Mouse (Mus musculus): ENCODE measurements around the gene Cacna1c. TPM values are rescaled to one million over a fixed set of nuclear protein-coding genes. Genes with fewer than 3 reads are reported as not detected.

Gene Cacna1c
- polyA plus RNA-seq, 1 experiment from 2014 or later, result 4.8 TPM

DNA sequence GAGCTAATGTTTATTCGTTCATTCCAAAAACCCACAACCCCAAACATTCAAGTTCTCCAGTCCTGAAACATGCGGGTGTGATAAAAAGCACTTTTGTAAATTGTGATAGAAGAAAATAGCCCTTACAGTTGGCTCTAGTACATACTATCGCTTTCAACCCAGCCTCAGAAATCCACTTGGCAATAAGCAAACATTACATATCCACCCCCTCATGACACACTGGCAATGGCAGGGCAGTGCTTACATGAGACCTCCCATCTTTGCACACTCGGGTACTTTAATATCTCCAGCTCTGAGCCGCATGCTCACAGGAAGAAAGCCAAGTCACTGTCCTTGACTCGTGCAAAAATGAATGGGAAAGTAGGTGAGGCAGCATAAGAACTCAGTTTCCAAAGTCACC, 232.4 kb downstream of the Cacna1c start:
- ATAC-seq (peak; percentile 87), DNase-seq (ENCODE audit: low spot score) (peak; percentile 73)
- Histone ChIP-seq H3K4me2 (replicated peaks; ENCODE audit: low read depth, low read length) (peak overlapping the region; percentile 25; the same call in 1 of the 2 replicates), H3K9me3 (ENCODE audit: low read length) (no peaks in the 10 kb centered on the region), H3K4me3 (ENCODE audit: low read depth, low read length) (no peak overlapping the region), H3K4me1 (ENCODE audit: insufficient read depth, low read depth, low read length) (peaks cover 11% of the 10 kb centered on the region; the same call in 1 of the 2 replicates), H3K36me3 (ENCODE audit: insufficient read depth, low read length) (no peaks in the 10 kb centered on the region), H3K27ac (ENCODE audit: low read length) (peak overlapping the region; percentile 81), H3K27me3 (replicated peaks; ENCODE audit: insufficient read depth, low read length) (no peaks in the 10 kb centered on the region), H3K9ac (replicated peaks; ENCODE audit: low read depth) (no peak overlapping the region)
- no peak for TF ChIP-seq CTCF (IDR thresholded peaks at IDR 0.05)
- no peak; the same call in 1 of the 2 replicates for TF ChIP-seq EP300 (IDR thresholded peaks at IDR 0.05)
- 32% methylated on average over 6 of the region's 6 CpGs for WGBS

- Histone ChIP-seq H3K4me1 (ENCODE audit: insufficient read depth, low read depth, low read length) (peaks cover 11% of the 10 kb centered on the region; the same call in 1 of the 2 replicates), H3K4me2 (replicated peaks; ENCODE audit: low read depth, low read length) (peak overlapping the region; percentile 25; the same call in 1 of the 2 replicates), H3K27me3 (replicated peaks; ENCODE audit: insufficient read depth, low read length) (no peaks in the 10 kb centered on the region), H3K36me3 (ENCODE audit: insufficient read depth, low read length) (no peaks in the 10 kb centered on the region), H3K27ac (ENCODE audit: low read length) (peak overlapping the region; percentile 81), H3K9me3 (ENCODE audit: low read length) (no peaks in the 10 kb centered on the region), H3K9ac (replicated peaks; ENCODE audit: low read depth) (no peak overlapping the region), H3K4me3 (ENCODE audit: low read depth, low read length) (no peak overlapping the region)
- DNase-seq (ENCODE audit: low spot score), result peak; percentile 88
- 25% methylated on average over 5 of the region's 5 CpGs for WGBS
- peak; percentile 72; the same call in 1 of the 2 replicates for TF ChIP-seq EP300 (IDR thresholded peaks at IDR 0.05)
- TF ChIP-seq CTCF (IDR thresholded peaks at IDR 0.05), result no peak
- peak; percentile 74 for ATAC-seq
Measured at GRCm38 (mm10) chr6:118963283-118963682, 232.9 kb downstream of the Cacna1c start.

DNA sequence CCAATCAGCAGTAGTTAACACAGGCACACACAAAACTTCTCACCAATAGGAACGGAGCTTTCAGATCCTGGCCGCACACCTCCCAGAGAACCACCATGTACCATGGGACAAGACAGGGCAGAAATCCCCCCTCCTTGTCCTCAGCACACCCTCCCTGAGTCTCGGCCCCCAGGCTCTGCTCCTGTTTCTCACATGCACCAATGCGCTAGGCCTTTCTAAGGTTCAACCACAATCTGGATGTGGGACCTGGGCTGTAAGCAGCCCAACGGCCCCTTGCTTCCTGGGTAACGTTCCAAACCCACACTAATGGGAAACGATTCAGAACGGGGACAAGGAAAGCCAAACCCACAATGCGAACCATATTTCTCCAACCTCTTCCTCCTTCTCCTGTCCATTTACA, 237.7 kb downstream of the Cacna1c start:
- H3K9me3 ChIP-seq (ENCODE audit: low read length), result no peaks in the 10 kb centered on the region
- no peaks in the 10 kb centered on the region for H3K27me3 ChIP-seq (replicated peaks; ENCODE audit: insufficient read depth, low read length)
- H3K4me2 ChIP-seq (replicated peaks; ENCODE audit: low read depth, low read length), result no peak overlapping the region
- no peak for TF ChIP-seq EP300 (IDR thresholded peaks at IDR 0.05)
- no peak overlapping the region for H3K27ac ChIP-seq (ENCODE audit: low read length)
- H3K9ac ChIP-seq (replicated peaks; ENCODE audit: low read depth), result no peak overlapping the region
- ATAC-seq, result no peak
- DNase-seq (ENCODE audit: low spot score), result no peak
- no peak overlapping the region for H3K4me3 ChIP-seq (ENCODE audit: low read depth, low read length)
- H3K4me1 ChIP-seq (ENCODE audit: insufficient read depth, low read depth, low read length), result peaks cover 16% of the 10 kb centered on the region; the same call in 1 of the 2 replicates
- WGBS, result 93% methylated on average over 9 of the region's 9 CpGs
- H3K36me3 ChIP-seq (ENCODE audit: insufficient read depth, low read length), result no peaks in the 10 kb centered on the region

DNA sequence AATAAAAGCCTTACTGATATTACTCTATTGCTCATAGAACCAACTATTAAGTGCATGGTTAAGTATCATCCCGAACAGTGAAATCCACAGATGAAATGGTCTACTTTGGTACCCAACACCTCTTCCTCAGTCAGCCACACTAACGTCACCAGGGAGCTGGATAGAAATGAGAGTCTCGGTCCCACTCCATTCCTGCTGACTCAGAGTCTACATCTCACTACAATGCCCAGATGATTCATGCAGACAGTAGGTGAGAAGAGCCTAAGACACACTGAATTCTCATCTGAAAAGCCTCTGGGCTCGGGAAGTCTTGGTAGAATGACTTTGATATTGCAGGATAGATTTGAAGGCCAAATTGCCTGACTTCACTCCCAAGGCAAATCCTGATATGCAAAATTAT, 240.0 kb downstream of the Cacna1c start:
- 76% methylated on average over 4 of the region's 4 CpGs for WGBS

DNA sequence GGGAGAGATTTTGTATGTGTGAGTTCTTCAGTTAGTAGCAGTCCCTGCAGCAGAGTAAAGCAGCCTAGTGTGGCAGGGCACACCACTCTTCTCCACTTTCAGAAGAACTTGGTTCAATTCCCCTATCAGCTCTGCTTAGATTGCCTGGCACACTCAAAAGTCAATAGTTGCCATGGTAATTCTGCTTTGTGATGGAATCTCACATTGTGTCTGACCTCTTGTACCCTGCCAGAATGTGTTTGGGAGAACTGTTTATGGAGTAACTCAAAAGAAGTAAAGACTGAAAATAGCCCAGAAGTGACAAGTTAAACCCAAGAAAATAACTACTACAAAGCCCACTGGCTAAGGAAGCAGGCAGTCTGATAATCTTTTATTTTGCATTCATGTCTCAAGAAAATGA, 240.4 kb downstream of the Cacna1c start:
- TF ChIP-seq EP300 (IDR thresholded peaks at IDR 0.05), result no peak
- TF ChIP-seq CTCF (IDR thresholded peaks at IDR 0.05), result no peak
- Histone ChIP-seq H3K4me2 (replicated peaks; ENCODE audit: low read depth, low read length) (no peak overlapping the region), H3K27me3 (replicated peaks; ENCODE audit: insufficient read depth, low read length) (no peaks in the 10 kb centered on the region), H3K27ac (ENCODE audit: low read length) (peak overlapping the region; percentile 48; the same call in 1 of the 2 replicates), H3K36me3 (ENCODE audit: insufficient read depth, low read length) (no peaks in the 10 kb centered on the region), H3K9me3 (ENCODE audit: low read length) (no peaks in the 10 kb centered on the region), H3K4me1 (ENCODE audit: insufficient read depth, low read depth, low read length) (peaks cover 7% of the 10 kb centered on the region; the same call in 1 of the 2 replicates), H3K4me3 (ENCODE audit: low read depth, low read length) (no peak overlapping the region), H3K9ac (replicated peaks; ENCODE audit: low read depth) (no peak overlapping the region)
- ATAC-seq (peak; percentile 51), DNase-seq (ENCODE audit: low spot score) (peak; percentile 63)

More for the DNA sequence above, 240.0 kb downstream of the Cacna1c start:
- DNase-seq (ENCODE audit: low spot score) (no peak), ATAC-seq (no peak)
- no peak for TF ChIP-seq EP300 (IDR thresholded peaks at IDR 0.05)
- no peak for TF ChIP-seq CTCF (IDR thresholded peaks at IDR 0.05)
- H3K4me2 ChIP-seq (replicated peaks; ENCODE audit: low read depth, low read length), result no peak overlapping the region
- no peak overlapping the region for H3K9ac ChIP-seq (replicated peaks; ENCODE audit: low read depth)
- H3K4me3 ChIP-seq (ENCODE audit: low read depth, low read length), result no peak overlapping the region
- H3K27ac ChIP-seq (ENCODE audit: low read length), result no peak overlapping the region
- H3K4me1 ChIP-seq (ENCODE audit: insufficient read depth, low read depth, low read length), result peaks cover 7% of the 10 kb centered on the region; the same call in 1 of the 2 replicates
- H3K36me3 ChIP-seq (ENCODE audit: insufficient read depth, low read length), result no peaks in the 10 kb centered on the region
- no peaks in the 10 kb centered on the region for H3K9me3 ChIP-seq (ENCODE audit: low read length)
- H3K27me3 ChIP-seq (replicated peaks; ENCODE audit: insufficient read depth, low read length), result no peaks in the 10 kb centered on the region

- 39% methylated on average over 7 of the region's 7 CpGs for WGBS
- DNase-seq (ENCODE audit: low spot score) (peak; percentile 81), ATAC-seq (peak; percentile 87)
- Histone ChIP-seq H3K27me3 (replicated peaks; ENCODE audit: insufficient read depth, low read length) (no peaks in the 10 kb centered on the region), H3K9me3 (ENCODE audit: low read length) (no peaks in the 10 kb centered on the region), H3K27ac (ENCODE audit: low read length) (peak overlapping the region; percentile 48; the same call in 1 of the 2 replicates), H3K4me1 (ENCODE audit: insufficient read depth, low read depth, low read length) (peaks cover 8% of the 10 kb centered on the region; the same call in 1 of the 2 replicates), H3K4me3 (ENCODE audit: low read depth, low read length) (no peak overlapping the region), H3K9ac (replicated peaks; ENCODE audit: low read depth) (no peak overlapping the region), H3K36me3 (ENCODE audit: insufficient read depth, low read length) (no peaks in the 10 kb centered on the region), H3K4me2 (replicated peaks; ENCODE audit: low read depth, low read length) (no peak overlapping the region)
- TF ChIP-seq CTCF (IDR thresholded peaks at IDR 0.05), result no peak
- peak; percentile 92 for TF ChIP-seq EP300 (IDR thresholded peaks at IDR 0.05)
Measured at GRCm38 (mm10) chr6:118954988-118955554, 241.1 kb downstream of the Cacna1c start.

All from lung, postnatal 0 days (tissue).